Mouse (Mus musculus) Muller cell, postnatal 12 days (primary cell): ENCODE measurements around the gene Lrrc26.
A peak's percentile ranks its signal among the peaks of the same experiment; 100 is the strongest.

ENCODE experiments used
- DNase-seq: peaks from one replicate; pipeline ENCODE4 v3.0.0-alpha.2; 2015; ENCODE audit errors: inconsistent ontology term

Lrrc26 gene

DNA sequence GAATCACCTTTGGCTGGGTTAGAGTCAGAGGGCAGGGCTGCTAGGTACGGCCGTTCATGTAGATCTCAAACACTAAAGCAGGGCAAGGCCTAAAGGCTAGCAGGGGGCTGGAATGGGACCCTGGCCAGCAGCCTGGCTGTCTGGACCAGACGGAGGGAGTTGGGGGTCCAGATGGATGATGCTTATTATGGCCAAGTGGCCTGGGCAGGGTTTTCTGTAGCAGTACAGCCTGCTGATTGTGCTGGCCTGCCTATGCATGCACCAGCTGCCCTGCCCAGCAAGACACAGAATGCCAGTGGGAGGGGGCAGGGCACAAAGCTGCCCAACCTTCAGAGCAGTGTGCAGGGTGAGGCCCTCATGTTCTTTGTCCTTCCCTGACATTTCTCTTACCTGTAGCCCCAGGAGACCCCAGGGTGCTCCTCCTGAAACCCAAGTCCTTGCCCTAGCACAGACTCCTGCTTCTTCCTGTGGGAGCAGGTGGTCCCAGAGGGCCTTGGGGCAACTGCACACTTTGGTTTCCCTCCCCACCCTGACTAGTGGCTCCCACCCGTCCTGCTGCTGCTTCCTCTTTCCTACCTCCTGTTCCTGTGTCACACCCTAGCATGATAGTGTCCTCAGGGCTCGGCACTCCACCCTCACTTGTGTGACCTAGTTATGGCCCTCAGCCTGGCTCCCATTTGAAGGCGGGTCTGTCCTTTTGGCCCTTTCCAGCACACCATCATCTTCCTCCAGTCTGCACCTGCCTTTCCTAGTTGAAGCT lies 23.6 kb upstream of the Lrrc26 start:
- DNase-seq = no peak

DNA sequence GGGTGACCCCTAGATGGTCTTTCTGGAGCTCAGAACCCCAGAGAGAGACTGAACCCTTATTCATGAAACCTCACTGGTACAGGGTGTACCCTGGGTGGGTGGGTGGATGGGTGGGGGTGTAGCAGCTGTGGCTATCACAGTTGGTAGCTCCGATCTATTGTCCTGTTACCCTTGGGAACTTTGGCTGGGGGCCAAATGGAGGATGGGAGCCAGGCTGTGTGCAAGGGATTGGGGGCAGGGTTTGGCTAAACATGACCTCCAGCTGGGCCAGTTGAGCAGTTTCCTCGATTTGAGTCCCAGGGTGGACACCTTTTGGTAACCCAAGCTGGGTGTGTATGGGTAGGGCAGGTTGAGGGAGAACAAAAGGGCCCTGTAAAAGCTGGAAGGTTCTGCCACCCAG lies 23.0 kb upstream of the Lrrc26 start:
- no peak for DNase-seq

DNA sequence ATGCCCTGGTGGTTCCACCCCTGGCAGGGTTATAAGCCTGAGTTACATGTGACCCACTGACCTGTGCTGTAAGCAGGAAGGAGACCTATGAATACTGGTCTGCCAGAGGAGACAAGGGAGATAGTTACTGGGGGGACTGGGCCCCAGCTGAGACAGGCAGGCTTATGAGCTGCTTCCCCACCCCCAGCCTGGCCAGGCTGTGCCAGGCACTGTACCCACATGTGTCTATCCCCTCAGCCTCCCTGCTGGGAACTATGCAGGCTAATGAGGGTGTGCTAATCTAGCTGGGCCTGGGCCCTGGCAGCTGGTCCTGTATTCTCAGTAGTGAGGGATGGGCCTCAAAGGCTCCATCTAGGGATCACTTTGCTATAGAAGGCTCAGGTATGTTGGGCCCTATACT lies 22.5 kb upstream of the Lrrc26 start:
- peak; percentile 60 for DNase-seq

DNA sequence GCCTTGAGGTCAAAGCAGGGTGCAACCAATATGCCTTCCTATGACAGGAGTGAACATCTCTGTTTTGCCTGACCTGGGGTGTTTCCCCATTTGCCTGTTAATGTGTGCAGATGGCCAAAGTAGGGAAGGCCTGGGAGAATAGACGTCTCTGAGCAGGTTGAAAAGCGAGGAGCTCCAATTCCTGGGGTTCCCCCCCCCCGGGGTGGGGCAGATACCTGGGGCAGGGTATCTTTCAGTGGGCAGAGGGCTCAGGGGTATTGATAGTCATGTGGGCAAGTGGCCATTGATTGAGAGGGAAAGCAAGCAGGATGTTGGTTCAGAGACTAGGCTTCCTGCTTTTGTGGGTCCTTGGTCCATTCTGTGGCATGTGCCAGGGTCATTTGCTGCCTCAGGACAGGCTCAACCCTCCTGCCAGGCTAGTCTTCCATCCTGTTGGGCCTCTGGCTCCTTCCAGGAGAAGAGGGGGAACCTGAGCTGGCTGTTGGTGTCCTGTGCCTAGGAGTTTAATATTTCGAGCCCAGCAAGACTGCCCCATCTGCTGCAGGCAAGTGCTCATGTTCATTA lies 21.9 kb upstream of the Lrrc26 start:
- no peak for DNase-seq

DNA sequence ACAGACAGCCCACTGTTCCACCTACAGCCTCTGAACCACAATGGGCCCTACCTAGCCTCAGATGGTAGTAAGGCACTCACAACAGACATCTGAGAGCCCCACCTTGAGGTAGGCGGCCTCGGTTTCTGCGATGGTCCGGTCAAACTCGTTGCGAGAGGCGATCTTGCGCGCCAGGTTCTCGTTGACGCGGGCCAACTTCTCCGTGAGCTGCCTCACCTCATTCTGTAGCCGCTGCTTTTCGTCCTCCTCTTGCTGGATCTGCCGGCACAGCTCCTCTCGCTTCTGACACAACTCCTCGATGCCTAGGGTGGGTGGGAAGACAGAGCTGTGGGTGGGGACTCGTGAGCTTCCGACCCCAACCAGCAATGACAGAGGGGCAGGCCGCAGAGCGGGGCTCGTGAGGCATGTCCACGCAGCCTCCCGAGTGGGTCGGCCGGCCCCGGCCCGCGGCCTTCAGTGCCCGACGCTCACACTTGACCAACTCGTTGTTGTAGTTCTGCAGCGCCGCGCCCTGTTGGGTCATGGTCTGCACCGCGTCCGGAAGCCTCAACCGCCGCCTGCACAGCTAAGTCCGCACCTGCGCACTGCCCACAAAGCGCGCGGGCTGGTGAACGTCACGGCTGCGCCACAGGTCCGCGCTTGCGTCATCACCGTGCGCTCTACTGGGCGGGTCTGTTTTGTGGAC lies 17.7 kb upstream of the Lrrc26 start, which contains the start of the genes Ssna1 and Anapc2:
Gene Ssna1 (minus strand): TSS at position 612 of the 685 bp plus-strand sequence.
Gene Anapc2 (plus strand): TSS at position 652 of the 685 bp plus-strand sequence.
- DNase-seq = peak; percentile 98

DNA sequence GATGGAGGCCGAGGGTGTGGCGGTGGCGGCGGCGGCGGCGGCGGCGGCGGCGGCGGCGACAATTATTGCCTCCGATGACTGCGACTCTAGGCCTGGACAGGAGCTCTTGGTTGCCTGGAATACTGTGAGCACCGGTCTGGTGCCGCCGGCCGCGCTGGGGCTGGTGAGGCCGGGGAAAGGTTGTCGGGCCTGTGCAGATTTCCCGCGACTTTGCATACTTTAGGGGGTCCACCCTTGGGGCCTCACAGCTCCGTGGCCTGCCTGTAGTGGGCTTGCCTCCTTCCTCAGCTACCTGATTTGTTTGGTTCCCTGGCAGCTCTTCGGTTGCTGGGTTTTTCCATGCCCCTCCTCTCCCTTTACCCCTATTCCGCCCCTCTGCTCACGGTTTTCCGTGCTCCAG lies 17.2 kb upstream of the Lrrc26 start:
- DNase-seq = no peak

DNA sequence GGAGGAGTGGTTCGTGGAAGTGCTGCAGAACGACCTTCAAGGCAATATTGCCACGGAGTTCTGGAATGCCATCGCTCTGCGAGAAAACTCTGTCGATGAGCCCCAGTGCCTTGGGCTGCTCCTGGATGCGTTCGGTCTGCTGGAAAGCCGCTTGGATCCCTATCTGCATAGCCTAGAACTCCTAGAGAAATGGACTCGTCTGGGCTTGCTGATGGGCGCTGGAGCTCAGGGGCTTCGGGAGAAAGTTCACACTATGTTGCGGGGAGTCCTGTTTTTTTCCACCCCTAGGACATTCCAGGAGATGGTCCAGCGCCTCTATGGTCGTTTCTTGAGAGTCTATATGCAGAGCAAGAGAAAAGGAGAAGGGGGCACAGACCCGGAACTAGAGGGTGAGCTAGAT lies 16.7 kb upstream of the Lrrc26 start:
- no peak for DNase-seq

DNA sequence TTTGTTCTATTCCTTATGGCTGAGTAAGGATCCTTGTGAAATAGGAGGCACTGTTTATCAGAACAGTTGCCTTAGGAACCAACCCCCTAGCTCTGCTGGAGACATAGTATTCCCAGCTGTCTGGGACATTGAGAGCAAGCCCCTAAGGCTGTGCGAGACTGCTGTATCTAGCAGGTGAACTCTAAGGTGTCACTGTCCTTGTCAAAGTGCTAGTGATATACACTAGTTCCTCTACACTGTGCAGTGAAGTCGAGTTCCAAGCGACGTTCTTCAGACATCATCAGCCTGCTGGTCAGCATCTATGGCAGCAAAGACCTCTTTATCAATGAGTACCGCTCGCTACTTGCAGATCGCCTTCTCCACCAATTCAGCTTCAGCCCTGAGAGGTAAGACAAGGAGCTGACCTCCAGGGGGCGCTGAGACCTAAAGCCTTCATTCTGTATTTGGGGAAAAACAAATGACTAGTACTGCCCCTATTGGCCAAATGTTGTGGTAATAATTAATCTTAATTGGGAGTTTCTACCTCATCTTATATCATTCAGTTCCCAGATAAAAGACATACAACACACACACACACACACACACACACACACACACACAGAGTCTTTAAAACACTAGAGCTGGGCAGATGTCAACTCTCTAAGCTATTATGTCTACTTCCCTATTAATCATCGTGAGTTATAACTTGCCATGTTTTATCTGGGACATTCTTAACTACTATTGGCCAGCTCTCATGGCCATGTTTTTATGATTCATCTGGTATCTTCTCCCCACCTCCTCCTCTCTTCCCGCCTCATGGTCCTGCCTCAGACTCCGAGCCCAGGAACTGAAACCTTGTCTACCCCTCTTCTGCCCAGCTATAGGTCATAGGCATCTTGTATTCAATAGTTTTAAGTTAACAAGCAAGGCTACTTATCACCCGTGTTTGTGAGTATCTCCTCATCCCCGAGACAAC lies 10.5 kb upstream of the Lrrc26 start:
- DNase-seq = peak; percentile 70

DNA sequence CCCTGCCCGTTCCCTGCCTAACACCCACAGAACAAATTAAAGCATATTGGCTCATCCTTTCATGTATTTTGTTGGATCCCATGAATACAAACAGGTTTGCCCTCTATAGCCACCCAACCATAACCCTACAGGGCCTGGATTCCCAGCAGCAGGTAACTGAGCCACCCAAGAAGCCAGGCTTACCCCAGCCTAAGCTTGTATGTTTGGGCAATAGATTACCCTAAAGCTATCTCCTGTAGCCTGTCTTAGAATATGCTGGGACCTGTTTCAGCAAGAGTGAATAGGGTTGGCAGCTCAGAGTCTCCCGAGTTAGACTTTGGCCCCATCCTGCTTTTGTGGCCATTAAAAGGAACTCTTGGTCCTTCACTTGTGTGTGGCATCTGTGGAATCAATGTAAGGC lies 4.2 kb upstream of the Lrrc26 start:
- DNase-seq = no peak

DNA sequence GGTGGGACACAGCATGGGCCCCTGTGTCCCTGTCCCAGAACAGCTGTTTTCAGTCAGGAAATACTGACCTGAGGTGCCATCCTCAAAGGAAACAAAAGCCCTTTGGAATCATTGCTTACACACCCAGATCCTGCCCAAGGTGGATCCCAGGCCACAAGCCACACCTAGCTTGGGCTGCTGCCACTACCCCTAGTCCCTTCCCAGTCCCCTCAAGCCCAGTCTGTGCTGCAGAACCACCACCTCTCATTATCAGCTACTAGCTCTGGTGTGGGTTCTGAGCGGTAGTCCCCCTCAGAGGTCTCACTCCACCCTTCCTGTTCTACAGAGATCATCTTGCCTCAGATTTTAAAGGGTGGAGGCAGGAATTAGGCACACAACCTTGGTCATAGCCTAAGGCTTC lies 3.4 kb upstream of the Lrrc26 start:
- DNase-seq = no peak

DNA sequence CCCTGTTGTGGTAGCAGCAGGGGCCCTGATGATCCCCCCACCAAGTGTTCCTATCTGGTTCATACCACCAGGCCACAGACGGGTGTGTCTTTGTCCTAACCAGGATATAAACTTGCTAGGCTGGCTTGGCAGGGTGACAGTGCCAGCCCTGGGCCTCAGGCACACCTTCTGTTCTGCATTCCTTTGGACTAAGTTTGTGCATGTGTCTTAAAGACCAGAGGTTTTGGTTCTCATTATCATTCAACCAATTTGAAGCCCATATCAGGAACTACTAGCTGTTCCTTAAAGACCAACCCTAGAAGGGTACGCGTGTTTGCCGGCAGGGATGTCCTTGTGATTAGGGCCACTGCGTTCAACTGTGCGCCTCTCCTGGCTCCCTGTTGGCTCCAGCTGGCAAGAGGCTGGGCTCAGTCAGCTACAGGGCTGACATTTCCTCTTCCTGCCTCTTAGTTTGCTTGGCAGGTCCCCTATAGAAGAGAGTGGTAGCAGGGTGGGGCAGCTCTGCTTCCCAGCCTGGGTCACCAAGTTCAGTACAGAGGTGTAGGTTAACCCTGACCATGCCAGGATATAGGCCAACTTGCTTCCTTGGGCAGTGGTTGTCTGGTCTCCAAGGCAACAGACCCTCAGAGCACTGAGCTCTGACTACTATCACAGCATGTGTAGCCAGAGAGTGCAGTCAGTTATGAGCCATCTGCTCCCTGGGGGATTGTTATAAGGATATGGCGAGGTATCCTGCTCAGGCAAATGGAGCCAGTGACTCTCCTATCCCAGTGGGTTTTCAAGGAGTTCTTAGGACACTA lies 2.7 kb upstream of the Lrrc26 start:
- DNase-seq = no peak

DNA sequence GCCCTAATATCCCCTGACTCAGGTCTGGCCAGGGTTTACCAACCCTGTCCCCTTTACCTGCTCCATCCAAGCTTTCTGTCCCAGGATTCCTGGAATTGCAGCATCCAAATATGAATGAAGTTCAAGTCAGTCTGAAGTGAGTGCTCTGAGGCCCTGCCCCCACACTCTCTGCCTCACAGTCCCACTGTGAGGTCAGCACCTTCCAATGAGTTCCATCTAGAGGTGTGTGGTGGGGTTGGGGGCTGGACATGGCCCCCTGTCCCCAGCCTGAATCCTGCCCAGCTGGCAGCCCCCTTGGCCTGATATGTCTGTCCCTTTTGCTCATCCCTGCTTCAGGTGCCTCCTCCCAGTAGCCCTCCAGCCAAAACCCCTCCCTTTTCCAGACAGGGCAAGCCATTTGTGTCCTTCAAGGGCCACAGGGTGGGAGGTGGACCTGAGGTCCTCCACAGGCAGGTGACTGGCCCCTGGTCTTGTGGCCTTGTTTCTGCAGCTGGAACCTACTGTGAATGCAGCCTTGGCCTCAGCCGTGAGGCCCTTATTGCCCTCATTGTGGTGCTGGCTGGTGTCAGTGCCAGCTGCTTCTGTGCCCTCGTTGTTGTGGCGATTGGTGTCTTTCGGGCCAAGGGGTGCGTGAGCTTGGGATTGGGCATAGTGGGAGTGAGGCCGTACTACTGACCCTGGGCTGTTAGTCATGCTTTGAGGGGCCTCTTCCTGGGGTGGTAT lies 1.6 kb upstream of the Lrrc26 start, which contains the start of gene Tmem210:
Gene Tmem210 (plus strand): TSS at position 219 of the 723 bp plus-strand sequence.
- DNase-seq = no peak

DNA sequence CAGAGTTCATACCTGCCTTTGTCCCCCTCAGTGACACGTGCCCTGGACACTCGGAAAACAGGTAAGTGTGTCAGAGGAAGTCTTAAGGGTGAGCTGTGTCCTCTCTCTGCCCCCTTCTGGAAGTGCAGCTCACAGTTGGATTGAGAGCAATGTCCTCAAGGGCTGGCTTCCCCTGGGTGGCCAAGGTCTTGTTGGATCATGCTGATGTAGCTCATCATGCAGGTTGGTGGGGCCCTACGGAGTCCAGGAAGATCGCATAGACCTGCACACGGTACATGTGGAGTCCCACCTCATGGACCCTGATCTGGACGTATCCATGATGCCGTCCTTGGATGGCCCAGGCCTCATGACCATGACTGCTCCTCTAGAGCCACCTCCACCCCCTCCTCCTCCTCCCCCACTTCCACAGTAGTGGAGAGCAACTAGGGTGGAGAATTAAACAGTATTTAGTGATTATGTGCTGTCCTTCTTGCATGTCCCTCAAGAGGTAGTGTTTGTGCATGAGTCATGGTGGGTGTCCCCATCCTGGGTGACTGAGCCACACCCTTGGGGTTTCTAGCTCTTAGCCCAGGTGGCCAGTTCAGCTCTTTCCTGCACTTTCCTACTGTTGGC lies 875 bp upstream of the Lrrc26 start:
- DNase-seq = no peak

DNA sequence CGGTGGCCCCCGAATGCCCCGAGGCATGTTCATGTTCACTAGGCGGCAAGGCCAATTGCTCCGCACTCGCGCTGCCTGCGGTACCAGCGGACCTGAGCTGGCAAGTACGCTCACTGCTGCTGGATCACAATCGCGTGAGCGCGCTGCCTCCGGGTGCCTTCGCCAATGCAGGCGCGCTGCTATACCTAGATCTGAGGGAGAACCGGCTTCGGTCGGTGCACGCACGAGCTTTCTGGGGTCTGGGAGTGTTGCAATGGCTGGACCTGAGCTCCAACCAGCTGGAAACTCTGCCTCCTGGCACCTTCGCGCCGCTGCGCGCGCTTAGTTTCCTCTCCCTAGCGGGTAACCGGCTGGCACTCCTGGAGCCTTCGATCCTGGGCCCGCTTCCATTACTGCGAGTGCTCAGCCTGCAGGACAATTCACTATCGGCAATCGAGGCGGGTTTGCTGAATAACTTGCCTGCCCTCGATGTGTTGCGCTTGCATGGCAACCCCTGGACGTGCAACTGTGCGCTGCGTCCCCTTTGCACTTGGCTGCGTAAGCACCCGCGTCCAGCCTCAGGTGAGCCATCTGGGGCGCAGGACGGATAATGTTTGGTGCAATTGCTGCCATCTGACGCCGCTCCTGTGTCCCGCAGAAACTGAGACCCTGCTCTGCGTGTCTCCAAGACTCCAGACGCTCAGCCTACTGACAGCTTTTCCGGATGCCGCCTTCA lies 543 bp downstream of the Lrrc26 start:
- no peak for DNase-seq

DNA sequence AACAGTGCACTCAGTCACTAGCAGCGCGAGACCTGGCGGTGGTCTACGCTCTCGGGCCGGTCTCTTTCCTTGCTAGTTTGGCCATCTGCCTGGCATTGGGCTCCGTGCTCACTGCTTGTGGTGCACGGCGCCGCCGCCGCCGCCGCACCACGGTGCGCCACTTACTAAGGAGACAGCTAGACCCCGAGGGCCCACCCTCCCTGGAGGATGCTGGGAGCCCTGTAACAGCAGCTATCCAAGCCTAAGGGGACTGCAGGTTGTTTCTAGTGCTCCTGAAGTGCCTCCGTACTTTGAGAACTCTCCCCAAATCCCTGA lies 1.1 kb downstream of the Lrrc26 start:
- peak; percentile 12 for DNase-seq

DNA sequence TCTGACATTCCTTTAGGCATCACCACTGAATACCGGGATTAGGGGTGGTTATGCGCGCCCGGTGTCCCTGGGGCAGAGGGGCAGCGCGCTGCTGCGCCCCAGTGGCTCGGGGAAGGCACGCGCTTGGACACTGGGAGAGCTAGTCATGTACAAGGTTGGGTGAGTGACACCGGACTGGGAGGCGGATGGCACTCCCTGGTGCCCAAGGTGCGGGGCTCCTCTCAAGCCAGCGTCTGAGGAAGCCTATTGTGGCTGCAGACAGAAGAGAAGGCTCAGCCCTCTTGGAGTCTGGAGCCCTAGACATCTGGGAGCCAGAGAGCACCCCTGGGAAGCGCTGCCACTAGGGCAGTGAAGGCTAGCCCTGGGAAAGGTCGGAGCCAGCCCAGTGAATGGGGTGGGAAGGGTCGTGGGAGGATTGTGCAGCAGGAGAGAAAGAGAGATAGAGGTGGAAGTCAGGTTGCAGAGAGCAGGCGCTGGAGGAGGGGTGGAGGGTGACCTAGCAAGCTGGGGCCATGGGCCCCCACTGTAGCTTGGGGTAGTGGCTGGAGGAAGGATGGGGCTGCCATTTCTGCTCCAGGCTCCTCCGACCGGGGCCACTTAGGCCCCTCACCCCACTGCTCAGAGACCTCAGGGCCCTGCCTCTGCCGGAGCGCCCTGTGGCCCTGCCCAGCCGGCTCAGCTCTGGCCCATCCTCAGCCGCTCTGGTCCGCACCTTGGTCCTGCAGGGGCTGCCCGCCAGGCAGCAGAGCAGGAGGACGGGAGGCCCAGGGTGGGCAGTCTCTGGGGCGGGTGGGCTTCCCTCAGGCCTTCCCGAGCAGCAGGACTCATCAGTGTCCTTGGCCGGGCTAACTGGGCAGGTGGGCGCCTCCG lies 1.7 kb downstream of the Lrrc26 start:
- no peak for DNase-seq

DNA sequence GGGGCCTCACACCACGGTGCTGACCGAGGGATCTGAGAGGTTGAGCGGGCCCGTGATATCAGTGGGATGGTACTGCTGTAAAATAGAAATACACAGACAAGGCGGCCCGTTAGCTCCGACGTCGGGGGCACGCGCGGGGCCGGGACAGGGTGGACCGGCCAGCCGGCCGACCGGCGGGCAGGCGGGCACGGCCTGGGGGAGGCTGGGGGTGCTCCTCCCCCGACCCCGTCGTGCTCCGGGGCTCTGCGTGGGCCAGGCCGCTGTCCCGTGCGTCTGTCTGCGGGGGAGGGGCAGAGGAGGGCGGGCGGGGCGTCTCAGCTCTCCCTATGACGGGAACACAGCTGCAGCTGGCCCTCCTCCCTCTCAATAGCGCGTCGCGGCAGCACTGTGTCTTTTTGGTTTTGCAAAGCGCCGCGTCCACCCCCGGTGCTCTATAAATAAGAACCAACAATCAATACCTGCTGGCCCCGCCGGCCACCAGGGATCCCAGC lies 2.4 kb downstream of the Lrrc26 start:
- no peak for DNase-seq

DNA sequence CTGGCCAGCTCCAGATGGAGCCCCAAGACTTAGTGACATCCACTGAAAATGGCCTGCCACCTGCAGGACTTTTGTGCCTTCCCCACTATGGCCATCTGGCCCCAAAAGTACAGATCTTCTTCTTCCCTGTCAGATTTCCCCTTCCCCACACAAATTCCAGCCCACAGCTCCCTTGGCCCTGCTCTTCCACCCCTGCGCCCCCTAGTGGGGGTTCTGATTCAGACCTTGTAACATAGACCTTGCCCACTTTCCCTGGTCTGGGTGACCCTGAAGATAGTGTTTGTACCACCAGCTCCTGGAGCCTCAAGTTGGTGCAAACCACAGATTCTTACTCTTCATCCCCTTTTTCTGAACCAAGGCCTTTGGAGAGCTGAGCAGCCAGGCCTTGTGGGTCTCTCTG lies 3.1 kb downstream of the Lrrc26 start:
- DNase-seq = peak; percentile 72
